Mouse (Mus musculus): ENCODE data around the gene Trim67.

GRCm38 (mm10) chr8:124746661-124747060 lies 46.2 kb upstream of the Trim67 start:
- TF ChIP-seq HCFC1 (IDR thresholded peaks at IDR 0.05; ENCODE audit: borderline replicate concordance, insufficient read depth, low read length), result no peak
- TF ChIP-seq CHD2 (IDR thresholded peaks at IDR 0.05; ENCODE audit: low read depth, low read length), result no peak

All from ES-E14 (cell line).